Mouse (Mus musculus): ENCODE results near the gene Zcchc13.

DNA sequence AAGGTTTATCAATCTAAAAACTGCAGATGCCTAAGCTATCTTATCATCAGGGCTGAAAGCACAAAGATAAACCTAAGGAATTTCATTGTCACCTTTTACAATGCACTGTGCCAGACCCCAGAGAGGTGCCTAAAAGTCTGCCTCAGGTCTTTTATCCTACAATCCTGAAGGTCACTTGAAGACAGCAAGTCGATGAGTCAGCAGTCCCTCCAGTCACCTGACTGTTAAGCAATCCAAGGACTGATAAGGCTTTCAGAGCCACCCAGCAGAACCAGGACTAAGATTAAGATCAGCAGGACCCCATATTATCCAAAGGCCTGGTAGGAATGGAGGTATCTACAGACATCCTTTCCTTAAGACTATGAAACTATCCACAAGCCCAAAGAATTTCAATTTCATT lies 46.1 kb upstream of the Zcchc13 start:
- TF ChIP-seq POLR2A (IDR thresholded peaks at IDR 0.05; ENCODE audit: insufficient read depth, low read depth, low read length) (no peak), EP300 (IDR thresholded peaks at IDR 0.05; ENCODE audit: insufficient read depth, low read depth, low read length) (no peak)
